Mouse (Mus musculus) left cerebral cortex, postnatal 36 days (tissue): ENCODE measurements at regions not wholly inside any gene's neighbourhood (a gene's known extent, or its start where the extent isn't known, plus 50 kb on each side); places are given as distances from the start of the nearest gene placed in this dataset.

Experiments
- DNase-seq, 2 experiments: peaks; one replicate each; pipeline ENCODE4 v3.0.0; 2021 to 2022; ENCODE audit warnings: low spot score in 2 of 2, mixed read lengths in 1 of 2
- intact Hi-C: fragments of 180-260 bp; cut with DNase I; formaldehyde crosslinking; loops from one replicate; pipeline ENCODE4 v1.15.1; 2025

- intact Hi-C loops = no loop called here
- no peak for DNase-seq
Observed at GRCm38 (mm10) chr1:143888065-143888464, 111.0 kb downstream of the Uchl5 start.

DNA sequence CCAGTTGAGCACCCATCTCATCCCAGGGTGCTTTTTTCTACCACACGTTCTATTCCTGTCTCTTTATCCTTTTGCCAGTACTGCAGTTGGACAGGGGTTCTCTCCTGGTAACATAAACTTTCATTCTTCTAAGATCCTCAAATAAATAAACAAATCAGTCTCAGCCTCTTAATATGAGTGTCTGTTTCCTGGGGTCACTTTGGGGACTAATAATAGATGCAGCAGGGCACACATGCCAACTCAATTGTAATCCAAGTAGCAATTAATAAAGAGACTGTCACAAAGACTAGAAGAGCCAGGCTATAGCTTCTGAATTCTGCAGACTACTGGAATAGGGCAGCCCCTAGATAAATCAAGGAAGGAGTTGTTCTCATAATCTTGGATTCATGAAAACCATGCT, 108.9 kb downstream of the Uchl5 start:
- no peak for DNase-seq
- intact Hi-C loops = no loop called here

DNA sequence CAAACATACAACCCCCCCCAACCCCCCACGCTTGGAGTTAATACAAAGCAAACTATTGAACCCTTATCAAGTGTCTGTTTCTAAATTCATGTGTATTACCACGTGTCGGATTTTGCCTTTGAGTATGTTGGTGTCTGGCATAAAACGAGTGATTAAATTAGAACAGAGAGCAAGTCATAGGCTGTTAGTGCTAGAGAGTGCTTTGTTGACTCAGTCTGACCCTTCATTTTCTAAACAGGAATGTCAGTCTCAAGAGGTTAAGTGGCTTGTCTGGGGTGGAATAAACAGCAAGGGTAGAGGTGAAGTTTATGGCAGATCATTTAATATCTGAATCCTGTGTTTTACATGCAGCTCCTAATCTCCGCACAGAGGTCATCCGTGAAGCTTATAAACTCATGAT, 104.1 kb downstream of the Uchl5 start:
- intact Hi-C loops = no loop called here
- DNase-seq = no peak

- DNase-seq = no peak
- intact Hi-C loops = no loop called here
Observed at GRCm38 (mm10) chr1:143879622-143880021, 102.5 kb downstream of the Uchl5 start.

GRCm38 (mm10) chr1:143878266-143878665, 101.2 kb downstream of the Uchl5 start:
- no peak for DNase-seq
- intact Hi-C loops = no loop called here

GRCm38 (mm10) chr1:143860319-143860718, 83.2 kb downstream of the Uchl5 start:
- DNase-seq = no peak
- intact Hi-C loops = no loop called here

DNA sequence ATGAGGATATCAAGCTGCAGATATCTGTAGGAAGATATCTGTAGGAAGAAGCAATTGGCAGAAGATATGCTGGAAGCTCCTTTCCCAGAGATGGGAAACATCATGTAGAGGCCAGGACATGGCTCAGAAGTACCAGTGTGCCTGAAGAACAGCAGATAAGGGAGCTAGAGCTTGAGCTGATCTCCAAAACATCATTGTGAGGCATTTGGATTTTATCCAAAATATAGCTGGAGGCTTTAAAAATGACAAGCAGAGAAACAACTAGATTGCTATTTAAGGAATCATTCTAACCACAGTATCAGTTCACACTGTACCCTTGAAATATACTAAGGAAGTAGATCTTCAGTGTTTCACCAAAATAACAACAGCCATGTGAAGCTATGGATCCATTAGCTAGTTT, 81.5 kb downstream of the Uchl5 start:
- no peak for DNase-seq
- intact Hi-C loops = no loop called here
